Mouse (Mus musculus): Measurements from ENCODE around the gene Chil3. TPM values are rescaled to one million over a fixed set of nuclear protein-coding genes. Genes with fewer than 3 reads are reported as not detected.
"Not testable (repeated sequence)": the region's sequence is repeated elsewhere in the genome, so short reads cannot be mapped to it uniquely, and the experiment has no call there.

The Chil3 gene
- 19.2 and 19.4 TPM in 2 replicates for polyA plus RNA-seq (2015; fragmentation: Nextera tagmentation; extraction: Ambion mirVana)

DNA sequence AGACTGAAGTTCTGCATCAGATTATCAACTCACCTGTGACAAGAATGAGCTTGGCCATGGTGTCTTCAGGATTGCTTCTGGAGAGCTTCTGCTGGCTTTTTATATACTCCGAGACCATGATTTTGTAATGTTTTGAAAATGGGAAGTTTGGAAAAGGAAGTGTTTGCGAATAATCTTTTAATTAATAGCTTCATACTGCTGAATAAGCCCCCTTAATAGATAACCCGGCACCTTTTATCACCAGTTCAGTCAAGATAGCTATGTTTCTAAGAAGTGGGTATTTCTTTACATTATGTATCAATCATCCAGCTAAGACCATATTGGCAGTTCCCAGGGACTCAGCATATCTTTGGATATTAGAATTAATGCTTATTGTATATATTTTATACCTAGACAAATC lies at the start of gene Chil3:
Gene Chil3, minus strand, starts transcription at position 101 of the 400 bp plus-strand sequence.
- H3K27me3 ChIP-seq (replicated peaks; ENCODE audit: insufficient read depth, low read length), result no peaks in the 10 kb centered on the region
- DNase-seq (ENCODE audit: low spot score), result no peak
- 75% methylated on average over 3 of the region's 3 CpGs for WGBS
- no peaks in the 10 kb centered on the region for H3K4me1 ChIP-seq (ENCODE audit: insufficient read depth, low read depth, low read length)
- H3K9ac ChIP-seq (replicated peaks; ENCODE audit: low read depth), result no peak within 1 kb of the TSS
- H3K9me3 ChIP-seq (ENCODE audit: low read length), result 0 out of 2 replicates have a peak, but pooled peaks cover 4% of the 10 kb centered on the region
- no peak within 1 kb of the TSS for H3K4me2 ChIP-seq (replicated peaks; ENCODE audit: low read depth, low read length)
- no peak for ATAC-seq
- no peak within 1 kb of the TSS for H3K4me3 ChIP-seq (ENCODE audit: low read depth, low read length)
- no peak for TF ChIP-seq CTCF (IDR thresholded peaks at IDR 0.05)
- no peak for TF ChIP-seq EP300 (IDR thresholded peaks at IDR 0.05)
- H3K27ac ChIP-seq (ENCODE audit: low read length), result no peak within 1 kb of the TSS
- no peaks in the 10 kb centered on the region for H3K36me3 ChIP-seq (ENCODE audit: insufficient read depth, low read length)

GRCm38 (mm10) chr3:106198030-106198429 lies 30.7 kb upstream of the Chil3 start:
- H3K27me3 ChIP-seq (replicated peaks; ENCODE audit: insufficient read depth, low read length); H3K4me3 ChIP-seq (ENCODE audit: low read depth, low read length); H3K9me3 ChIP-seq (ENCODE audit: low read length); DNase-seq (ENCODE audit: low spot score); H3K4me1 ChIP-seq (ENCODE audit: insufficient read depth, low read depth, low read length); H3K36me3 ChIP-seq (ENCODE audit: insufficient read depth, low read length); H3K9ac ChIP-seq (replicated peaks; ENCODE audit: low read depth); H3K4me2 ChIP-seq (replicated peaks; ENCODE audit: low read depth, low read length); ATAC-seq; H3K27ac ChIP-seq (ENCODE audit: low read length): not testable (repeated sequence)
- 39% methylated on average over 1 of the region's 1 CpGs for WGBS

- not testable (repeated sequence) for H3K36me3 ChIP-seq (ENCODE audit: insufficient read depth, low read length); H3K4me1 ChIP-seq (ENCODE audit: insufficient read depth, low read depth, low read length); H3K4me3 ChIP-seq (ENCODE audit: low read depth, low read length); H3K9me3 ChIP-seq (ENCODE audit: low read length); H3K27me3 ChIP-seq (replicated peaks; ENCODE audit: insufficient read depth, low read length); ATAC-seq; H3K4me2 ChIP-seq (replicated peaks; ENCODE audit: low read depth, low read length); H3K9ac ChIP-seq (replicated peaks; ENCODE audit: low read depth); H3K27ac ChIP-seq (ENCODE audit: low read length); DNase-seq (ENCODE audit: low spot score)
- 50% methylated on average over 2 of the region's 2 CpGs for WGBS
These were observed 29.9 kb upstream of the Chil3 start for GRCm38 (mm10) chr3:106197246-106197645.

DNA sequence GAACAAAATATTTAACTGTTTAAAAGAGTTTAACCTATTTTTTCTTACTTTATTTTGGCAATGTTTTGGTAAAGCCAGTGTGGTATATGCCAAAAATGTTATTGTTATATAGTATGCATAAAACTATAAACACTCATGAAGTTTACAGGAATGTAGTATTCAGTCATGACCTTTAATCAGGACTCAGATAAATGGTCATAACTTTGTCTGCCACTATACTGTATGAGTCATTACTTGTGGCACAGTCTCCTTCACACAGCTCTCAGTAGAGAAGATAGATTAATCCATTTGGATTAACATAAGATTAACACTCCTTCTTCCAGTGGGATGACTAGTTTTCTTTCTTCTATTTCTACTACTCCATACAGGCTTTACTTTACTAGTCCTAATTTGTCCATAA lies 28.9 kb upstream of the Chil3 start:
- ATAC-seq, result no peak
- H3K4me3 ChIP-seq (ENCODE audit: low read depth, low read length), result no peak overlapping the region
- H3K27me3 ChIP-seq (replicated peaks; ENCODE audit: insufficient read depth, low read length), result no peaks in the 10 kb centered on the region
- TF ChIP-seq CTCF (IDR thresholded peaks at IDR 0.05) (no peak), EP300 (IDR thresholded peaks at IDR 0.05) (no peak)
- no peaks in the 10 kb centered on the region for H3K36me3 ChIP-seq (ENCODE audit: insufficient read depth, low read length)
- H3K27ac ChIP-seq (ENCODE audit: low read length), result no peak overlapping the region
- peaks cover 6% of the 10 kb centered on the region; the same call in 1 of the 2 replicates for H3K9me3 ChIP-seq (ENCODE audit: low read length)
- no peak overlapping the region for H3K9ac ChIP-seq (replicated peaks; ENCODE audit: low read depth)
- H3K4me2 ChIP-seq (replicated peaks; ENCODE audit: low read depth, low read length), result no peak overlapping the region
- no peak for DNase-seq (ENCODE audit: low spot score)
- no peaks in the 10 kb centered on the region for H3K4me1 ChIP-seq (ENCODE audit: insufficient read depth, low read depth, low read length)

DNA sequence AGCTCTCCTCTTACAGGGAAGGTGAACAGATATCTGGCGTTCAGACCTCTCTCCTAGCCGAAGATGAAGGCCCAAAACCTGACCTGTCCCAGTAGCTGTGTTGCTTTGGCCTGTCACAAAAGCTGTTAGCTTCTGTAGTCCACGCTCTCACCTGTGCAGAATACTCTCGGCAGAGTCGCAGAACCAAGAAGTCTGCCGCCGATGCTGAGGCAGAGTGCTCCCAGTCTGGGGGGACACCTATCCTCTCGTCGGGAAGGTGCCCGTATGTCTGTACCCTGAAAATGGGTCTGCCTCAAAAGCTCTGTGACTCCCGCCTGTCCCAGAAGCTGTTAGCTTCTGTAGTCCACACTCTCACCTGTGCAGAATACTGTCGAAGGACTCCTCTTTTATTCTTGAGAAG lies 28.1 kb upstream of the Chil3 start:
- 88% methylated on average over 12 of the region's 12 CpGs for WGBS
- Histone ChIP-seq H3K4me3 (ENCODE audit: low read depth, low read length) (no peak overlapping the region), H3K27ac (ENCODE audit: low read length) (no peak overlapping the region), H3K9me3 (ENCODE audit: low read length) (peaks cover 6% of the 10 kb centered on the region; the same call in 1 of the 2 replicates), H3K4me2 (replicated peaks; ENCODE audit: low read depth, low read length) (no peak overlapping the region), H3K36me3 (ENCODE audit: insufficient read depth, low read length) (no peaks in the 10 kb centered on the region), H3K4me1 (ENCODE audit: insufficient read depth, low read depth, low read length) (no peaks in the 10 kb centered on the region), H3K27me3 (replicated peaks; ENCODE audit: insufficient read depth, low read length) (no peaks in the 10 kb centered on the region), H3K9ac (replicated peaks; ENCODE audit: low read depth) (no peak overlapping the region)
- DNase-seq (ENCODE audit: low spot score) (no peak), ATAC-seq (no peak)
- TF ChIP-seq CTCF (IDR thresholded peaks at IDR 0.05) (no peak), EP300 (IDR thresholded peaks at IDR 0.05) (no peak)

- H3K36me3 ChIP-seq (ENCODE audit: insufficient read depth, low read length), result no peaks in the 10 kb centered on the region
- DNase-seq (ENCODE audit: low spot score) (no peak), ATAC-seq (no peak)
- 66% methylated on average over 2 of the region's 2 CpGs for WGBS
- H3K9ac ChIP-seq (replicated peaks; ENCODE audit: low read depth), result no peak overlapping the region
- H3K27me3 ChIP-seq (replicated peaks; ENCODE audit: insufficient read depth, low read length), result no peaks in the 10 kb centered on the region
- no peaks in the 10 kb centered on the region for H3K4me1 ChIP-seq (ENCODE audit: insufficient read depth, low read depth, low read length)
- H3K4me2 ChIP-seq (replicated peaks; ENCODE audit: low read depth, low read length), result no peak overlapping the region
- H3K9me3 ChIP-seq (ENCODE audit: low read length), result 0 out of 2 replicates have a peak, but pooled peaks cover 4% of the 10 kb centered on the region
- no peak overlapping the region for H3K4me3 ChIP-seq (ENCODE audit: low read depth, low read length)
- no peak for TF ChIP-seq CTCF (IDR thresholded peaks at IDR 0.05)
- H3K27ac ChIP-seq (ENCODE audit: low read length), result no peak overlapping the region
These were observed 20.6 kb upstream of the Chil3 start for GRCm38 (mm10) chr3:106187991-106188390.

- no peak overlapping the region for H3K9ac ChIP-seq (replicated peaks; ENCODE audit: low read depth)
- no peaks in the 10 kb centered on the region for H3K27me3 ChIP-seq (replicated peaks; ENCODE audit: insufficient read depth, low read length)
- H3K9me3 ChIP-seq (ENCODE audit: low read length), result no peaks in the 10 kb centered on the region
- H3K36me3 ChIP-seq (ENCODE audit: insufficient read depth, low read length), result no peaks in the 10 kb centered on the region
- H3K4me3 ChIP-seq (ENCODE audit: low read depth, low read length), result no peak overlapping the region
- H3K27ac ChIP-seq (ENCODE audit: low read length), result no peak overlapping the region
- H3K4me2 ChIP-seq (replicated peaks; ENCODE audit: low read depth, low read length), result no peak overlapping the region
- no peak for TF ChIP-seq EP300 (IDR thresholded peaks at IDR 0.05)
- TF ChIP-seq CTCF (IDR thresholded peaks at IDR 0.05), result no peak
- 80% methylated on average over 13 of the region's 13 CpGs for WGBS
- DNase-seq (ENCODE audit: low spot score) (no peak), ATAC-seq (no peak)
- no peaks in the 10 kb centered on the region for H3K4me1 ChIP-seq (ENCODE audit: insufficient read depth, low read depth, low read length)
These were observed 10.3 kb upstream of the Chil3 start for GRCm38 (mm10) chr3:106177509-106178189.

- H3K4me3 ChIP-seq (ENCODE audit: low read depth, low read length); H3K4me1 ChIP-seq (ENCODE audit: insufficient read depth, low read depth, low read length); H3K9me3 ChIP-seq (ENCODE audit: low read length); H3K36me3 ChIP-seq (ENCODE audit: insufficient read depth, low read length); H3K27me3 ChIP-seq (replicated peaks; ENCODE audit: insufficient read depth, low read length); DNase-seq (ENCODE audit: low spot score); H3K4me2 ChIP-seq (replicated peaks; ENCODE audit: low read depth, low read length); H3K9ac ChIP-seq (replicated peaks; ENCODE audit: low read depth); ATAC-seq; H3K27ac ChIP-seq (ENCODE audit: low read length): not testable (repeated sequence)
- WGBS, result 43% methylated on average over 2 of the region's 2 CpGs
These were observed 7.6 kb upstream of the Chil3 start for GRCm38 (mm10) chr3:106174971-106175370.

- H3K4me1 ChIP-seq (ENCODE audit: insufficient read depth, low read depth, low read length); H3K4me2 ChIP-seq (replicated peaks; ENCODE audit: low read depth, low read length); H3K4me3 ChIP-seq (ENCODE audit: low read depth, low read length); DNase-seq (ENCODE audit: low spot score); H3K36me3 ChIP-seq (ENCODE audit: insufficient read depth, low read length); ATAC-seq; H3K9ac ChIP-seq (replicated peaks; ENCODE audit: low read depth); H3K9me3 ChIP-seq (ENCODE audit: low read length); H3K27ac ChIP-seq (ENCODE audit: low read length); H3K27me3 ChIP-seq (replicated peaks; ENCODE audit: insufficient read depth, low read length): not testable (repeated sequence)
- 53% methylated on average over 2 of the region's 2 CpGs for WGBS
These were observed 5.1 kb upstream of the Chil3 start for GRCm38 (mm10) chr3:106172506-106172905.

All from lung, postnatal 0 days (tissue).